Mouse (Mus musculus) olfactory bulb, adult 2 months (tissue): Measurements from ENCODE around the gene Ptov1.

Experiments used
- CTCF ChIP-seq: fragments of 200-500 bp; IDR thresholded peaks from 2 replicates; pipeline ENCODE4 v1.5.1; 2012; ENCODE audit warnings: low read depth, mild to moderate bottlenecking, low read length, moderate library complexity; ENCODE audit not compliant: insufficient read depth
- POLR2A ChIP-seq: fragments of 200-500 bp; IDR thresholded peaks from 2 replicates; pipeline ENCODE4 v1.6.1; 2012; ENCODE audit warnings: mild to moderate bottlenecking, low read depth, low read length, moderate library complexity; ENCODE audit not compliant: insufficient read depth

DNA sequence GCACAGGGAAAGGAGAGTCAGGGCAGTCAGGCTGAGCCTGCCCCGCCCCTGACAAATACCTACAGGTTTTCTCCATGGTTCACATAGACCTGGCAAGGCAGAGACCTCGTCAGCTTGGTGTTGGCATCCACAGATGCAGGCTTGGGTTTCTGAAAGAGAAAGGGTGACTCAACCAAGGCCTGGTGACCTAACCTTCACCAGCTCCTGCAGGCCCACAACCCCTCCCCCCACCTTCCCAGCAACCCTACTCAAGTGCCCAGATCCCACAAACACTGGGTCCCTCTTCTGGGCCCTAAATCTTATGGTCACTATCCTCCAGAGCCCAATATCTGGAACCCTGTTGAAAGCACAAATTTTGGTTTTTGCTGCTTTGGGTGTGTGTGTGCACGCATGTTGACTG is 13.4 kb upstream of the Ptov1 start:
- TF ChIP-seq CTCF, result no peak
- TF ChIP-seq POLR2A, result no peak
